Mouse (Mus musculus) T-cell, adult 2 months (primary cell): Measurements from ENCODE around the gene Cetn3.

Experiments used
- DNase-seq: peaks from one replicate; pipeline ENCODE4 v3.0.0; 2022; ENCODE audit warnings: low spot score

Gene Cetn3

DNA sequence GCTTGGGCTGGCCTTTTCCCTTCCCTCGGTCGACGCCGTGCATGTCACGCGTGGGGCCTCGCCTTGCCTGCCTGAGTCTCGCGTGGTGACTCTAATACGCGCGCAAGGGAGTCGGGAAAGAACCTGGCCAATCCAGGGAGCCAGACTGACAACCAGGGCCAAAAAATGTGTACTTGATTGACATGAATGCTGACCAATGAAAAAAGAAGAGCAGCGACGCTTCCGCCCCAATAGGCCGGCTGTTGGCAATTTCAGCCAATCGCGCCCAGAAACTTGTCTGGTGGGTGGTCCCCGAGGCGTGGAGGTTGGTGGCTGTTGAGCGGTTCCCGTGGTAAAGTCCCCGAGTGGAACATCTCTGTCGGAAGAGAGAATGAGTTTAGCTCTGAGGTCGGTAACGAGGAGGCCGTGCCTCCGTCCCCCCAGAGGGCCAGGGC is at the start of gene Cetn3:
Gene Cetn3, plus strand, starts transcription at position 107 of the 434 bp plus-strand sequence.
- peak; percentile 93 for DNase-seq

- no peak for DNase-seq
Measured at GRCm38 (mm10) chr13:81736606-81737005, 46.3 kb upstream of the Cetn3 start.

GRCm38 (mm10) chr13:81740898-81741297 is 42.0 kb upstream of the Cetn3 start:
- DNase-seq, result no peak

GRCm38 (mm10) chr13:81743391-81744091 is 39.3 kb upstream of the Cetn3 start:
- DNase-seq, result no peak

- DNase-seq, result no peak
Measured at GRCm38 (mm10) chr13:81744092-81744396, 38.8 kb upstream of the Cetn3 start.

DNA sequence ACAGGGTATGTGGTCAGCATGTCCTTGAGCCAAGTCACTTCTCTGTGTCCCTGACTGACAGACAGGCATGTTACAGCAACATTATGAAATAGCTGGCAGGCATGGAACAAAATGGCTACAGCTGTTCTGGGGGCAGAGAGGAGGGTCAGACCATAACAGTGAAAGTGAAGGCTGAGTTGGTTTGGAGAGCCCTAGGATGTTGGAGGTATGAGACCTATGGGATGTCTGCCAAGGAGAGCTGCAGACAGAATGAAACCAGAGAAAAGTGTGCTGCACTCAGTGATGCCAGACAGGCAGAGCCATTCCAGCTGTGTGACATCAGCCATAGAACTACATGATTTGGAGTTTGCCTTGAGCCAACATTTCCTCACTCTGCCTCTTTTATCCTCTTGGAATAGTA is 28.0 kb upstream of the Cetn3 start:
- no peak for DNase-seq

- no peak for DNase-seq
Measured at GRCm38 (mm10) chr13:81755324-81755723, 27.6 kb upstream of the Cetn3 start.

- no peak for DNase-seq
Measured at GRCm38 (mm10) chr13:81757058-81757660, 25.7 kb upstream of the Cetn3 start.

- no peak for DNase-seq
Measured at GRCm38 (mm10) chr13:81760379-81760778, 22.5 kb upstream of the Cetn3 start.

DNA sequence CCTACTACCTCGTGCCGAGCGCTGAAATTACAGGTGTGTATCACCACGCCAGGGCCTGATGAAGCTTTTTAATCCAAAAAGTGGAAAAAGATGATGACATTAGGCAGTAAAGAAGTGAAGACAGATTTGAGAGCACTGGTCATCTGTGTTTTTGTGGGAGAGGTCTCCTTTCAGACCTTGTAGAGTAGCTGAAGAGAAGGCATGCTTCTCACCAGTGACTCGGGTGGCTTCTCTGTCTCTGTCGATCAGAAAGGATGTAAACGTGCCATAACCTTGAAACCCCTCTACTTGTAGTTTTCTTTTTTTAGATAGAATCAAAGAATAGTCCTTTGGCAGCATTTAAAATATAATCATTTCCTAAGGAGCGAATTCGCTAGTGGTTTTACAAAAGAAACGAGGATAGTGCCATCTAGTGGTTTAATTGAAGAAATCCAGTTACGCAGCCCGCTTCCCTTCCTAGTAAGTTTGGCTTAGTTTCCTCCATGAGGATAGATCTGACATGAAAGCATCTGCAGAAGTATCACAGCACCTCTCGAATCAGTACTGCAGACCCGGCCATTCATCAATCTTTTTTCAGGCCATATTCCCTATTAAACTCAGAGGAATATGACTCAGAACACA is 21.2 kb upstream of the Cetn3 start:
- peak; percentile 24 for DNase-seq

DNA sequence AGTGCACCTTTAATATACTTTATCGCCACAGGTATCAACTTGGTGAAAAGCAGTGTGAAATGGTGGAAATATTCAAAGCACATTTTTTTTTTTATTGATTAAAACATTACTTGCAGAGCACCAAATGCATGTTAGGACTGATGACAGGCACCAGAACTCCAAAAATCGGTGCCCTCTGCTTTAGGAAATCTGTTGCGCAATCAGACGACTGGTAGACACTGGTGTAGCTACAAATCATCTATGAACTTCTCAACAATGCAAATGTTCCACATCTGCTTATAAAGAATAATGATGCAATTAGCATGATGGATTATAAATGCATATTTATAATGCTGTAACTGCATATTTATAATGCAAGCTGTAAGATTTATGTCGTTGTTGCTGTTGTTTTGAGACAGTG is 18.7 kb upstream of the Cetn3 start:
- DNase-seq, result no peak

DNA sequence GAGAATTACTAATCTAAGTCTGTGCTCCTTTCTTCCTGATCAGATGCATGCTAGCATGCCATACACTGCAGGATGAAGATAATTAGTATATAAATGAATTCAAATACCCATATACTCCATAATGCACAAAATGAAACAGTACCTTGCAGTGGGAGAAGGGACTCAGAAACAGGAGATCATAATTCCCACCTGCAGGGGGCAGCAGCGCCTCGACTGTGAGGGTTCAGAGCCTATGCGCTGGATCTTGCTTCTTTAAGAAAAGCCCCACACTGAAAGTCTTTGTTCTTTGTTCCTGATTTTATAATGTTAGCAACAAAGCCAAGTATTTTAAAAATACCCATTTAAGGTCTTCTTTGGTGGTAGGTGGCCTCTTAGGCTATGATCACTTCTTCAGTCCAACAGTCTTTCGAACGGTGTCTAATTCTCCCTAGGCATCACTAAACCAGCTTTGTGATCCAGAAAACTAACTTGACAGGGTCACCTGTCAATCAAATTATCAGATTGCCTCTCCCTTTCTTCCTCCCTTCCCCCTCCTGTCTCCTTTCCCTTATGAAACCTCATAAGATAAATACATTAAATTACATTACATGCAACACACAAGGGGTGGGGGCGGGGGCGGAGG is 15.7 kb upstream of the Cetn3 start:
- DNase-seq, result peak; percentile 56

- DNase-seq, result no peak
Measured at GRCm38 (mm10) chr13:81776217-81776616, 6.7 kb upstream of the Cetn3 start.

DNA sequence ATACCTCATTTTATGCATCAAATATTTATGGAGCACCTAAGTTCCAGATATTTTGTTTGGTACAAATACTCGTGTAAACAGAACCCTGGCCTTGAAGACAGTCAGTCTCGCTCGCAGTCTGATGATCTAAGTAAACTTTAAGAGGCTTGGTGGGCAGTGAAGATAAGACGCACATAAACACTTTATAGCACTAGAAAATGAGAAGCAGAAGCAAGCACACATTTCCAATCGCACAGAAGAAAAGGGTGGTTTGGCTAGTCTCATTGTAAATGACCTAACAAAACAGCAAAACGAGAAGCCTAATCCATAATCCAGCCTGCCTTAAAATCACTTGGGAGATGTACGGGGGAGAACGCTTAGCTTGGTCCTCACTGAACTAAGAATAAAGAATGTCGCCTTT is 402 bp upstream of the Cetn3 start:
- DNase-seq, result no peak

DNA sequence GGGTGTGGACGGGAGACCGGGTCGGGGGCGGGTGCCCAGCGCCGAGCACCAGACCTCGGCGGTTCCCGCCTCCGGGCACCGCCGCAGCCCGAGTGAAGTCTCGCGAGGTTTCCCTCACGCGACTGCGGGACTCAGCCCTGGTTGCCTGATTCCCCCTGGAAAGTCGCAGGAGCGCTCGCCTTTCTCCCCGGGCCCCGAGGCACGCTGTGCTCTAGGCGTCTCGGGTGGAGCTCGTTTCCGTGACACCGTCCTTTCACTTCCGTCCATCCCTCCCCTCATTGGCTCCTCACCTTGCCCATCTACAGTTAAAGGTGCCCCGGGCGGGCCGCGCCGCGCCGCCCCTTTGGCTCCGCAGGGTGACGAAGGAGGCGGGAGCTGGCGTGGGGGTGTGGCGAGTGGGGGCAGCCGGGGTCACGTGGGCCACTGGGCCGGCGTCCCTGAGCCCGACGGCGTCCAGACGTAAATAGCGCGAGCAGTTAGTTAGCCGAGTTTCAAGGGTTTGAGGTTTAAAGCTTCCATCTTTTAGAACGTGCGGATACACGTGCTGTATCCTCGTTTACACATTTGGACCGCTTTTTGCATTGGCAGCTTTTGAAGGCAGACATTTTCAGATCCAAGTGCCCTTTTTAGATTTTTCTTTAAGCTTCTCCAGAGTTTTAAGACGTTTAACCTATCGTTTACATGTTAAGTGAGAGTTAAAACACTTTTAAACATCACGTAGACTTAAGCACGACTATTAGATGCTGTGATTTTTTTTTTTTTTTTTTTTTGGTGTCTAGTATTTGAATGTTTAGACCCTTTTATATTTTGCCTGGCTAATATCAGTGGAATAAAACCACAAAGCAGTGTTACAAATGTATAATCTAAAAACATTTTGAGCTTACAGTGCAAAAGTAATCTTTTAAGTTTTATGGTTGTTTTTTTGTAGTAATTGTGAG is 797 bp downstream of the Cetn3 start:
- peak; percentile 97 for DNase-seq

DNA sequence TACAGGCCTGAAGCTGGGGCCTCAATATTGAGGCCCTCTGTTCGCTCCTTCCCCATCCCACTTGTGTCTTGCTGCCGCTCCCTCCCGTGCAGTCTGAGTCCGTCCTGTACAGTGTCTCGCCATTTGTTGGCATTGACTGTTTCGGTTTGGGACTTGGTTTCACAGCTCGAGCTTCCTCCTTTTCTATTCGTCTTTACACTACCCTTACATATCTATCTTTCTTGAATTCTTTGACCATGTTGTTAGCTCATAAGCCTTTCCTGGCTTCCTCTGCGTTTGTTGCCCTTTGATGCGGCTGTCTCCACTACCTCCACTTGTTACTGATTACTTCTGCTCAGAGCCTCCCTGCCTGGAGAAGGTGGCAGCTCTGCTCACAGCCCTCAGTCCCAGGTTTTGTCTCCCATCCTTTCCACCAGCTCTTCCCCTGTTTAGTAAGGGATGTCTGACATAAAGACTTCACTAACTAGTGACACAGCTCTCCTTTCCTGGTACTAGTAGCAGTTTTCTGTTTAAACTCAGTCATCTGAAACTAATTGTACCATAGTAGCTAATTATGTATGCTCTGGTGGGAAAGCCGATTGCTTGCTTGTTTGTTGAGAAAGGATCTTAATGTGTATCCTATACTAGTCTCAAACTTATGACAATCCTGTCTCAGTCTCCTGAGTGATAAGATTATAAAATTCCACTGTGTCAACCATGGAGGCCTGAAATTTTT is 3.0 kb downstream of the Cetn3 start:
- DNase-seq, result no peak

DNA sequence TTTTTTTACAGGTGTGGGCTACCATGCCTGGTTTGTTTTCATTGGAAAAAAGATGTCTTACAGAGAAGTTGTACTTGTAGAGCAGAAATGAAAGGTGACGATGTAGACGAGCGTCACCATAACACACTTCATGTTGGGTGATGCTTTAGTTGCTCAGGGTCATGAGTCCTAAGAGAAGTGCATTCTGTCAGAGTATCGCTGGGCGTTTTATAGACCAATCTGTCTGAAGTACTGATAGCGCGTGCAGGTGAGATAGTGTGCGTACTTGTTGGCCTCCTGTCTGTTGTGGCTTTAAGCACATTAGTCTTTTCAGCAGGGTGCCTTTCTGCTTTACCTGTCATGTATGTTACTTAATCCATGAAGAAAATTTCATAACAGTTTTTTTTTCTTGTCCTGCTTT is 7.3 kb downstream of the Cetn3 start:
- DNase-seq, result no peak

GRCm38 (mm10) chr13:81791861-81792260 is 9.0 kb downstream of the Cetn3 start:
- DNase-seq, result no peak

DNA sequence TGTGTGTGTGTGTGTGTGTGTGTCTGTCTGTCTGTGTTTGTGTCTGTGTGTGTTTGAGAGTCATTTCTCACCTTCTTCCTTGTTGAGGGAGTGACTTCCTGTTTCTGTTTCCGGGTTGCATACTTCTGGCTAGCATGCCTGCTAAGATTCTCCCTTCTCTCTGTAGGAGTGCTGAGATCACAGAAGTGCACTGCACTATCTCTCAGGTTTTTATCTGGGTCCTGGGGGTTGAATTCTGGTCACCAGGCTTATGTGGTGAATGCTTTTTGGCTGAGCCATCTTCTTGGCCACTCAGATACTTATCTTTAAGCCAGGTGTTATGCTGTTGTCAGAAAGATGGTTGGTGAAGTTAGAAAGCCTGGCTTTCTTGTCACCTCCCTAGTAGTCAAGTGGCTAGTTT is 11.0 kb downstream of the Cetn3 start:
- DNase-seq, result peak; percentile 46

GRCm38 (mm10) chr13:81801121-81801520 is 18.2 kb downstream of the Cetn3 start:
- DNase-seq, result no peak

GRCm38 (mm10) chr13:81803713-81804112 is 20.8 kb downstream of the Cetn3 start:
- DNase-seq, result no peak
